Mouse (Mus musculus) brown adipose tissue, adult 24 weeks (tissue): ENCODE measurements at regions not wholly inside any gene's neighbourhood (a gene's known extent, or its start where the extent isn't known, plus 50 kb on each side); places are given as distances from the start of the nearest gene placed in this dataset.

Experiments
- H3K27ac ChIP-seq: fragments of 200-500 bp; replicated peaks from 2 replicates; pipeline ENCODE4 v1.5.1; 2012; ENCODE audit warnings: low read depth, mild to moderate bottlenecking, low read length
- H3K4me1 ChIP-seq: fragments of 200-500 bp; 2 replicates; pipeline ENCODE4 v1.6.1; 2012; ENCODE audit warnings: low read length, mixed read lengths; ENCODE audit not compliant: control insufficient read depth, insufficient read depth, insufficient read length
- H3K4me3 ChIP-seq: fragments of 200-500 bp; 2 replicates; pipeline ENCODE4 v1.5.1; 2012; ENCODE audit warnings: low read depth, mild to moderate bottlenecking, low read length, moderate library complexity; ENCODE audit not compliant: insufficient read depth

DNA sequence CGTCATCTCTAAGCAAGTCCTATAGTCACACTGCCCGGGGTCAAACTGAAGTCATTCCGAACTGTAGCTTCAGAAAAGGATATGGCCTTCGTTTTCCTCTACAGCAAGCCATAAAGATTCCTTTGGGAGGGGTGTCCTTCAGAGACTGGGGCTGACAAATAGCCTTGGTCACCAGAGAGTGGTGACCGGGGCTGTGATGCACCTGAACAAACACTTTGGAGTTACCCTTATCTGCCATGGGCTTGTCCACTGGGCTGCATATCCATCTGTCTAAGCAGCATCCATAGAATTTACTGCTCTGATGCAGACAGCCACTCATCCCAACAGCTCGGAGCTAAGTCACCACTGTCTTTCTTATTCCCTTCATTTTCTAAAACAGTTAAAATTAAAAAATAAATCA lies 120.4 kb downstream of the Tex36 start:
- Histone ChIP-seq H3K27ac (no peak overlapping the region), H3K4me1 (no peaks in the 10 kb centered on the region), H3K4me3 (no peak overlapping the region)

DNA sequence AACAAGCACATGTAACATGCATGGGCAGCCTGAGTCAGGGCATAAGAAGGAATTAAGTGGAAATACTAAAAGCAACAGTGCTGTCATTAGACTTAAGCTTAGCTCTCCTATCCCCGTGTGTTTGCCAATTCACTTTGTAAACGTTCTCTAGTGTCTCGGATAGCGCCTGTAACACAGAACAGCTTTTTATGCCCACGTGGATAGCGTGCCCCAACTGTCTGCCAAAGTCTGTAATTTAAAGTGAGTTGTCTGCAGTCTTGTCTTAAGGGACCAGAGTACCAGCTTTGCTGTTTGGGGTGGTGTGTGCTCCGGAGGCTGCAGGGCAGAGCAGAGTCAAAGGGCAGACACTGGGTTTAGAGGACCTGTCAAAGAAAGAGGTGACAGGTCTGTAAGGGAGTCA lies 122.3 kb downstream of the Tex36 start:
- H3K27ac ChIP-seq: no peak overlapping the region
- no peaks in the 10 kb centered on the region for H3K4me1 ChIP-seq
- H3K4me3 ChIP-seq: no peak overlapping the region

DNA sequence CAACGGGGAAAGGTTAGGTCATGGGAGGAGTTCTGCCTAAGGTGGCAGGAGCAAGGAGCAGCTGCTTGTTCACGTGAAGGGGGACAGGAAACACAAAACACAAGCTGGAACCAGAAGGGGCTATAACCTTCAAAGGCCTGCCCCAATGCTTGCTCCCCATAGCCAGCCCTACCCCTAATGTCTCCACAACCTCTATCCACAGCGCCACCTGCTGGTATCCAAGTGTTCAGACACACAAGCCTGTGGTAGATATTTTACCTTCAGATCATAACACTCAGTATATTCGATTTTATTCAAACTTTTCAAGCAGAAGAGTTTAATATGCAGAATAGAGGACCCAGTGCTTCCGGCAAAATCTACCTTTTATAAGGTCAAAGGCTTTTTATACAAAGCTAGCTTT lies 124.0 kb downstream of the Tex36 start:
- Histone ChIP-seq H3K27ac (no peak overlapping the region), H3K4me3 (no peak overlapping the region), H3K4me1 (no peaks in the 10 kb centered on the region)

DNA sequence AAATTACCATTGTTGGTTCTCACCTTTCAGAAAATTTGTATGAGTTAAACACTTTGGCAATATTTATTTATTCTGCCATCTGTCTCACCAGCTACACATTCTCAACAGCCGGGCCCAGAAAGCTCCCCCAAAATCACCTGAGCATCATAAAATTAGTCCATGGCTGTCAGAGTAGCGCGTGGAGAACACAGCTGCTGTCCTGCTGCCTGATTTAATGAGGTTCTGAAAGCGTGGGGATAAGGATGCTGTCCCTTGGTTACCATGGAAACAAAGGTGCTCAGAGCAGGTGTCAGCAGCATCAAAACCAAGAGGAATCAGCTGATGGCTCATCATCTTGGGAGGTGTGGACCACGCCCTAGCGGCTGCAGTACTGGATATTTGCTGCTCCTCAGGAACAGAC lies 124.7 kb downstream of the Tex36 start:
- no peak overlapping the region for H3K4me3 ChIP-seq
- no peak overlapping the region for H3K27ac ChIP-seq
- no peaks in the 10 kb centered on the region for H3K4me1 ChIP-seq

DNA sequence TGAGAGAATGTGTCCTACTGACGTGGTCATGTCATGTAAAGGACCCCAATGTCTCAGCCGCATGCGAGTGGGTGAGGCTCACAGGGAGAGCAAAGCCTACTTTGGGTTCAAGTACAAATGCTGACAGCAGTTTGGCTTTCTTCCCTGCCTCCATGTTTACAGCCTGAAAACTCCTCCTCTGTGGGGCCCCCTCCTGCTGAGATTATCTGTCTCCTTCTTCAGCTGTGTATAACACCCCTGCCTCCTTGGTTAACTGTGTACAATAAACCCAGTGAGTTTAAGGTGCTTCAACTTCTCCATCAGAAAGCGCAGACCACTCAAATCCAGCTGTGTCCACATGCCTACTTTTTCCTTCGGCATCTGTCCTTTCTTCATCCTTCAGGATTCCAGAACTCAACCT lies 130.3 kb downstream of the Tex36 start:
- Histone ChIP-seq H3K4me1 (no peaks in the 10 kb centered on the region), H3K27ac (no peak overlapping the region), H3K4me3 (no peak overlapping the region)

DNA sequence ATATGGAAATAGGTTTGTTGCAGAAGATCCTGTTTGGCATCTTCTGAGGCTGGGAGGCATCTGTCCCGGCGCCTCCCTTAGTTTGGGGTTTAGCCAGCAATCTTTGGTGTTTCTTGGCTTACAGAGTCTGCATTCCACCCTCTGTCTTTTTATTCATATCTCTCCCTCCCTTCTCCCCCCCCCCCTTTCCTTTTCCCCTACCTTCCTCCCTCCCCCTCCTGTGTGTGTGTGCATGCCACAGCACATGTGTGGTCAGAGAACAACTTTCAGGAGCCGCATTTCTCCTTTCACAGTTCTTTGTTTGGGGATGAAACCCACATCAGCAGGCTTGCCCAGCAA lies 131.4 kb downstream of the Tex36 start:
- no peak overlapping the region for H3K4me3 ChIP-seq
- H3K27ac ChIP-seq: no peak overlapping the region
- no peaks in the 10 kb centered on the region for H3K4me1 ChIP-seq

DNA sequence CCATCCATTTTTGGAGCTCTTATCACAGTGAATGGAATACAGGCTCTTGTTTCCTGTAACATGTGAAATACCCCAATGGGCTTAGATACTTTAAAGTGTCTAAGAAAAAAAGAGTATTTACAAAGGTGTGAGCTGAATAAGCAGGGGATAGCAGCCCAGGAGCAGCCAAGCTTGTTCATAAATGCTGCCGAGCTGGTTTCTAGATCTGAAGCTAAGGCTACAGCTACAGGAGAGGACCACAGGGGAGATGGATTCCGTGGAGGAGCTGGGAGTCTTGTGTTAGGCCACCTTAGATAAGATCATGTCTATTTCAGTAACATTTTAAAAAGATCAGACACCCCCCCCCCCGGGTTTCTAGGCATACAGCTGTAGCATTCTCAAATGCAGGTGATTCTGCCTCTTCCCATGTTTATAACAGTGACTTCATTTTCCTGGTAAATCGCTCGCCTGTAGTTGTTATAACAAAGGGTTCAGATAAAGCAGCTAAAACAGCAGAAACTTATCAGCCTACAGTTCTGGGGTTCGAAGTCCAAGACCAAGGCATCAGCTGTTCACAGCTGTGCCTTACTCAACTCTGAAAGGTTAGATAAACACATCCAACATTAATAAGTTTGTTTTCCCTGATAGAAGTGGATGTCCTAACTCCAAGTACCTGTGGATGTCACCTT lies 131.9 kb downstream of the Tex36 start:
- Histone ChIP-seq H3K4me1 (no peaks in the 10 kb centered on the region), H3K27ac (no peak overlapping the region), H3K4me3 (no peak overlapping the region)

DNA sequence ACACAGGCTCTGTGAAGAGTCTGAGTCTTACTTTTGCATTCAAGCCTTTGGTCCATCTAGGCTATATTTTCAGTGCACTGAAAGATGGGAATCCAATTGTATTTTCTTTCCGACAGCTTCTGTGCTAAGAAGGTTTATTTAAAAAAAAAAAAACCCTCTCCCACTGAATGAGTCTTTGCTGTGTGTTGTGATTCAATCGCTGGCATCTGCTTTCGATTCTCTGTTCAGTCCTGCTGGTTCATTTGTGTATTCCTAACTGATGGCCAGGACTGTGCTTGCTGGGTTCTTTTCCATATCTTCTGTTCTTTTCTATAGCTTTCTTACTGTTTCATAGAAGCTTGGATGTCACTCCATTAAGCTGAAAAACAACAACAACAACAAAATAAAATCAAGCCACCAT lies 132.9 kb downstream of the Tex36 start:
- H3K4me3 ChIP-seq: no peak overlapping the region
- H3K4me1 ChIP-seq: no peaks in the 10 kb centered on the region
- H3K27ac ChIP-seq: no peak overlapping the region

DNA sequence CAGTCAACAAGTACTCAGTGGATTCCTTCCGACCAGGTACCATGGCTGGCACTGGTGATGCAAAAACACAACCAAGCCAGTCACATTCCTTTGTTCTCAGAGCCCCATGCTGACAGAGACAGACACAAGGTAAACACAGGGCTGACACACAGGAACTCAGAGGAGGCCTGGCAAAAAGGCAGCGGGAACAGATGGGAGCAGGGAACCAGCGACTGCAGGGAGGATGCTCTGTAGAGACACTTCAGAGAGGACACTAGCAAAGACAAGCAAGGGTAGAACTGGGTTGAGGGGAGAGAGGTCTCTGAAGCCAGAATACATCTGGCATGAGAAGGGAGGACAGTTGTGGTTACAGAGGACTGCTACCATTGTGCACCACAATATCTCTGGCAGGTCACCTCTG lies 133.6 kb downstream of the Tex36 start:
- Histone ChIP-seq H3K27ac (no peak overlapping the region), H3K4me3 (no peak overlapping the region), H3K4me1 (no peaks in the 10 kb centered on the region)

DNA sequence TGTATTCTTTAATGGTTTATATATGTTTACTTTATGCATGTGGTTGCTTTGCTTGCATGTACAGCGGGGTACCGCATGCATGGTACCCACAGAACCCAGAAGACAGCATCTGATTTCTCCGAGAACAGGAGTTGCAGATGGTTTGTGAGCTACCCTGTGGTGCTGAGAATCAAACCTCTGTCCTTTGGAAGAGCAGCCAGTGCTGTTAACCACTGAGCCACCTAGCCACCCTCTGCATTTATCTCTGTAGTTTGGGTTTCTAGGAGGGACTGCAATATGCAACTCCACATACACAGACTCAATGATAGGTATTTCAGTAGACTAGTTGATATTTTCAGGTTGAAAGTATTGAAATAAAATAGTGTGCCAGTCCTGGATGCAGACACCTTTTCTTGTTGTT lies 134.4 kb downstream of the Tex36 start:
- Histone ChIP-seq H3K4me1 (no peaks in the 10 kb centered on the region), H3K27ac (no peak overlapping the region)

DNA sequence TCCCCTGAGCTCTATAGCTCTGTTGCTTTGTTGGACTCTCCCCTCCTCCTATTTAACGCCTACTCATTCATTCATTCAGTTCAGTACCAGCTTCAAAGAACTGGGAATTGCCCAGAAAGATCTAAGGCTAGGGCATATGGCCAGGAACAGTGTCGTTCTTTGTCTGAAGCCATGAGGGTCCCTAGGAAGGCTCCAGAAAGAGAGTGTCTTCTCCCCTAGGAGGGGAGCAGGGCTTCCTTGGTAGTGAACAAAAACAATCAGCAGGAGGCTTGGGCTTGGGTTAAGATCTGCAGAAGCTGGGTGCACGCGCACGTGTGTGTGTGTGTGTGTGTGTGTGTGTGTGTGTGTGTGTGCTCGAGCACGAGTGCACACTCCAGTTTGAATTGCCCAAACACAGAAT lies 142.7 kb downstream of the Tex36 start:
- Histone ChIP-seq H3K27ac (no peak overlapping the region), H3K4me3 (no peak overlapping the region), H3K4me1 (peaks cover 4% of the 10 kb centered on the region; the same call in 1 of the 2 replicates)

More for the DNA sequence above, 134.4 kb downstream of the Tex36 start:
- no peak overlapping the region for H3K4me3 ChIP-seq

DNA sequence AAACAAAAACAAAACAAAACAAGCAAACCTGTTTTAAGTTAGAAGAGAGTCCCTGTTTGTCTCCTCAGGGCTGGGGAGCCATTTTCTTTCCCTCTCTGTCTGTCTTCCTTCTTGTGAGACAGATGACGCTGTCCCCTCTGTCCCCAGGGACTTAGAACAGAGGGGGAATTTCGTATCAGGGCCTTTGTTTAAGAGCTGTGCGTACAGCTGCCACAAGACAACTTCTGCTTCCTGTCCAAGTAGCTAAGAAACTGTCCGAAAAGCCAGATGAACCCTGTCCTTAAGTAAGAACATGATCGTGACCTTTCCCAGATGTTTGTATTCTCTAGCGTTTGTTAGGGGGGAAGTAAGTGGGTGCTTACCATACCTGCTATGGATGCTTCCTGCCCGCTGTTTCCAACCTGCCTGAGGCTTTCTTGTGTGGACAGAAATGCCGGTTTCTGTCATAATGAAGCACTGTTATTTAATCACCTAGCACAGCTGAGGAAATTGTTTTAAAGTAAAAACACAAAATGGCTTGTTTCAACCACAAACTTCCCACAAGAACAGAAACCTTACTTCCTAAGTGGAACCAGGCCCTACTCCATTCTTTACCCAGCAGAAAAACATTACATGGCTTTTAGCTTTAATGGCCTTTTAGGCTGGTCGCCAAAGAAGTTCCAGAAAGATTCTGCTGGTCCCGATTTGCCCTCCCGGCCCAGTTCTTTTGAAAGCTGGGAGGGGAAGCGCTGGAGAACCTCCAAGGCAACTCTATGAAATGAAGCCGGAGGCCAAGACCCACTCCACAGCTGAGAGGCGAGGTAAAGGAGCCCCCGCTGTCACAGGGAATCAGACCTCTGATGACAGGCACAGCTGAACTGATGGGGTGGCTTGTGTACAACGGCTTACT lies 144.3 kb downstream of the Tex36 start:
- H3K27ac ChIP-seq: 0 out of 2 replicates have a peak overlapping the region, but pooled peaks have one; percentile 42
- no peak overlapping the region for H3K4me3 ChIP-seq
- H3K4me1 ChIP-seq: peaks cover 4% of the 10 kb centered on the region; the same call in 1 of the 2 replicates

DNA sequence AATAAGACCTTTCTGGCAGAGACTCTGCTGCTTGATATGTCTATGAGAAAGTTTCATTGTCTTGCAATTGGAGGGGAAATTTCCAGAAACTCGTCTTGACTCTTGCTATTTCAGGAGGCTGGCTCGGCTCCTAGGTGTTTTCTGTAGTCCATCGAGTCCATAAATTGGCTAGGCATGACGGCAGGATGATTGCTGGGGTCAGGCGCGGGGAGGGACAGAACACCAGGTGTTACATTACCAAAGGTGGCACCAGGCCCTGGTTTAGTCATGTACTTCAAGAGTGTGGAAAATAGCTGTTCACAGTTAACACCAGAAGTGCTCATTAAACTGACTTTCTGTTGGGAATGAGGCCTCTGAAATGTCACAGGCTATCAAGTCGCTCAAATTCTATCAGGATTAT lies 151.7 kb downstream of the Tex36 start:
- no peak overlapping the region for H3K4me3 ChIP-seq
- no peaks in the 10 kb centered on the region for H3K4me1 ChIP-seq

DNA sequence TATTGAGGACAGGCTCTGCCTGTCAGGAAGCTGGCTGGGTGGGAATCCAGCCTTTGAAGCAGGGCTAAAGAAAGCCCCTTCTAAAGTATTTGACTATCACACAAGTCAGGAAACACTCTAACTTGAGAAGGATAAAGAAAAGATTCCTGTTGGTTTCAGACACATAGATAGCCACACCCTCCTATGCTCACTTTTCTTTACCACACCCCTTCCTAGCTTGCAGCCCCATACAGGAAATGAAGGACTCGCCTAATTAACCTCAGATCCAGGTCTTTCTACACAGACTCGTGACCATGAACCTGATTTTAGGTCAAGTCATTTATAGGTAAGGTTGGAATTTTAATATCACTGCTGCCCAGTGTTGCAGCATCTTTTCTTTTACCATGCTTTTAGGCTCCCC lies 154.9 kb downstream of the Tex36 start:
- Histone ChIP-seq H3K4me1 (no peaks in the 10 kb centered on the region), H3K27ac (no peak overlapping the region), H3K4me3 (no peak overlapping the region)

More for the DNA sequence above, 151.7 kb downstream of the Tex36 start:
- no peak overlapping the region for H3K27ac ChIP-seq

DNA sequence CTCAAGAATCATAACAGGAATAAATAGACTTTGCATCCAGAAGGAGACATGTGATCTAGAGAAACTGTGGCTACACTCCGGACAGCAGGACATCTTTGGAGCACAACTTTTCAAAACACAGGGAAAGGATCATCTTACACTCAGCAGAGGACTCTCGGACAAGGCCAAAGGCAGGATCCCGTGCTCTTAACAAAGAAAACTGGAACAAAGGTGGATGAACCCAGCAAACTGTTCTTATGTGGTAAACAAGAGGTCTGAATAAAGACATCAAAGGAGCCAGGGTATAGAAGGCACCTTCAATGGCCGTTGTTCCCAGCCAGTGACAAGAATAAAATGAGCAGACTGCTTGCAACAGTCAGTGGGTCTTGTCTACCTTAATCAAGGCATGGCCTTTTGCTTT lies 160.3 kb downstream of the Tex36 start:
- Histone ChIP-seq H3K4me1 (peaks cover 8% of the 10 kb centered on the region; the same call in 1 of the 2 replicates), H3K4me3 (no peak overlapping the region), H3K27ac (no peak overlapping the region)

DNA sequence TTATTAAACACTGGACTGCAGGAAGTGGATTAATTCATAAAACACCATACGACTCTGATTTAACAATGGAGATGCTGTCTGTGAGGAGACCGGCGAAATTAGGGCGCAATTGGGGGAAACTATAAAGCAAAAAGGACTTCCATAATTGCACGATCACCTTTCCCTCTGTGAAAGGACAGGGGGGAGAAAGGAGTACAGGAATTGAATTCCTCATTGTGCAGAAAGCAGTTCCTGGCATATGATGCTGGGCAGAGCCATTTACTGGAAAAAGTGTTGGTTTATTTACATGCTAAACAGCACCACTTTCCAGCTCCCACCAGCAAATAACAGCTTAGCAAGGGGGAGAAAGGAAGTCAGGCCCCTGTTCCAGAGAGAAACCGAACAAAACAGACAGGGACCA lies 160.8 kb downstream of the Tex36 start:
- peaks cover 10% of the 10 kb centered on the region; the same call in 1 of the 2 replicates for H3K4me1 ChIP-seq
- H3K4me3 ChIP-seq: no peak overlapping the region
- H3K27ac ChIP-seq: no peak overlapping the region
